Mouse (Mus musculus): ENCODE data around the gene Mrpl22. TPM values are rescaled to one million over a fixed set of nuclear protein-coding genes. Genes with fewer than 3 reads are reported as not detected.
"Not testable (repeated sequence)": the region's sequence is repeated elsewhere in the genome, so short reads cannot be mapped to it uniquely, and the experiment has no call there.

The Mrpl22 gene
- total RNA-seq, 2 experiments from 2014 or later = 30.7 to 34.4 TPM

DNA sequence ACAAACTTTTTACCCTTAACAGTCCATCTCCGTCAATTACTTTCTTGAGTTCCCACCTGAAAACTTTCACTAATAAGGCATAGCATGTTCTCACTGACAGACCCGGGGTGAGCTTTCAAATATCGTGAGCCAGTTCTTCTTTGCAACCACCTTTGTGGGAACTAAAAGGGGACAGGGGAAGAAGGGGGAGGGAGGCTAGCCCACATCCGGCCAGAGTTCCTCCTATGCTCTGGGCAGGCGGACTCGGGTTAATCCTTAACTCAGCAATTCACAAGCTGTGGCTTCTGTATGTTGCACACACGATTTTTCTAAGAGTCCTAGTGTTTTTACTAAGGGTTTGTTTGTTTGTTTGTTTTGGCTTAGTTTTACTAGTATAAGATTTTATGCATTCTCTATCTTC, 52.9 kb downstream of the Mrpl22 start:
- DNase-seq (ENCODE audit: low spot score in 2 of 2) = peak in 1 of 2 experiments; percentile 26

DNA sequence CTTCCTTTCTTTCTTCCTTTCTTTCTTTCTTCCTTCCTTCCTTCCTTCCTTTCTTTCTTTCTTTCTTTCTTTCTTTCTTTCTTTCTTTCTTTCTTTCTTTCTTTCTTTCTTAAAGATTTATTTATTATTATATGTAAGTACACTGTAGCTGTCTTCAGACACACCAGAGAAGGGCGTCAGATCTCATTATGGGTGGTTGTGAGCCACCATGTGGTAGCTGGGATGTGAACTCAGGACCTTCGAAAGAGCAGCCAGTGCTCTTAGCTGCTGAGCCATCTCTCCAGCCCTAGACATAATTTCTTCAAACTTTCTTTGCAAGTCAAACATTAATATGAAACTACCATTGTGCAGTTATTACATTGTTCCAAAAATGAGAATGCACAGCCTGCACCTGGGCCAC, 53.4 kb downstream of the Mrpl22 start:
- DNase-seq (ENCODE audit: low spot score in 2 of 2) = not testable (repeated sequence)

DNA sequence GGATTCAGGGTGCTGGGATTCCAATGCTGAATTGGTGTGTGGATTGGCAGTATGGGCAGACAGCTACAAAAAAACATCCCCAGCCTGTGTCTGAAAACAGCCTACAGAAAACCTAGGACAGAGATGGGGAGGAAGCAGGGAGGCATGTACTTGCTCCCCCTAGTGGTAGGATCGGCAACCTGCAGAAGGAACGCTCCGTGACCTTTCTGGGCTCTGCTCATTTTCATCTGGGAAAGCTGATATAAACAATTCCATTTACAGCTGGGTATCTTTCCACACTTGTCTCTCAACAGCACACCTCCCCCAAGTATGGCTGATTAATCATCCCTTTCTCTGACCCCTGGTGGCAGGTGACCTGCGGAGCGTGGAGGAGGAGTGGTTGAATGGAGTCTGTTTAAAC, 54.2 kb downstream of the Mrpl22 start:
- DNase-seq (ENCODE audit: low spot score in 2 of 2) = peak; percentile 49 to 62

DNA sequence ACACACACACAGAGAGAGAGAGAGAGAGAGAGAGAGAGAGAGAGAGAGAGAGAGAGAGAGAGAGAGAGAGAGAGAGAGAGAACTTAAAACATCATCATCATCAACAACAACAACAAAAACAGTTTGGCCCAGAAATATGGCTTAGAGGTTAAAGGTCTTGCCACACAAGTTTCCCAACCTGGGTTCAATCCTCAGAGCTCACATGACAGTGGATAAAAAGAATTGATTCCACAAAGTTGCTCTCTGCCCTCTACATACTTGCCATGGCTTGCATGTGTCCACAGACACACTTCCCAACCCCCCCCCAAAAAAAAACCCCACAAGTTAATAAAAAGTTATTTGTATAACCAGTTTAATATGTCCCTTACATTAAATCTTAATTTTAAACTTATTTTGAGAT, 55.0 kb downstream of the Mrpl22 start:
- DNase-seq (ENCODE audit: low spot score in 2 of 2) = no peak

DNA sequence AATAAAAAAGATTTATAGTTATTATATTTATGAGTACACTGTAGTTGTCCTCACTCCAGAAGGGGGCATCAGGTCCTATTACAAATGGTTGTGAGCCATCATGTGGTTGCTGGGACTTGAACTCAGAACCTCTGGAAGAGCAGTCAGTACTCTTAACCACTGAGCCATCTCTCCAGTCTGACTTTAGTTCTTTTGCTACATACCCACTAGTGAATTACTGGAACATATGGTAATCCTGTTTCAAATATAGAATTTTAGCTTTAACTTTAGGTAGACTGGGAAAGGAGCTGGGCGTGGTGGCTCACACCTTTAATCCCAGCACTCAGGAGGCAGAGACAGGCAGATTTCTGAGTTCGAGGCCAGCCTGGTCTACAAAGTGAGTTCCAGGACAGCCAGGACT, 56.6 kb downstream of the Mrpl22 start:
- DNase-seq (ENCODE audit: low spot score in 2 of 2) = not testable (repeated sequence)

Other genes with a start within 250 kb of the Mrpl22 start
- 10 to 100 TPM; 86.6 to 93.6 TPM for gene Larp1, start 162.6 kb upstream of the Mrpl22 start, total RNA-seq (2021)
- not detected for gene Gm12248, start 78.5 kb upstream of the Mrpl22 start, total RNA-seq (2021)
- 10 to 100 TPM; 48.2 to 50.3 TPM for gene Cnot8, start 67.5 kb upstream of the Mrpl22 start, total RNA-seq (2021)
- 10 to 100 TPM; 17.7 to 20.3 TPM for gene Gemin5, start 3.1 kb upstream of the Mrpl22 start, total RNA-seq (2021)
- 1 to 10 TPM in 1 of 2 experiments, under 1 TPM in 1; 0.97 to 1.3 TPM for gene Igtp, start 27.9 kb downstream of the Mrpl22 start, total RNA-seq (2021)
- gene Irgm2, start 28.0 kb downstream of the Mrpl22 start, total RNA-seq (2021) = 1 to 10 TPM; 1.7 to 1.9 TPM
- gene 4930438A08Rik, start 103.1 kb downstream of the Mrpl22 start, total RNA-seq (2021) = not detected
- 10 to 100 TPM; 20.1 to 20.2 TPM for gene Zfp692, start 135.4 kb downstream of the Mrpl22 start, total RNA-seq (2021)
- gene Zfp672, start 158.7 kb downstream of the Mrpl22 start, total RNA-seq (2021) = 10 to 100 TPM; 47.7 to 52.0 TPM
- 10 to 100 TPM; 67.1 to 69.3 TPM for gene Sh3bp5l, start 159.1 kb downstream of the Mrpl22 start, total RNA-seq (2021)
- under 1 TPM in 1 of 2 experiments, not detected in 1; 0.37 TPM for gene Lypd8, start 207.4 kb downstream of the Mrpl22 start, total RNA-seq (2021)
- gene 1810065E05Rik, start 249.4 kb downstream of the Mrpl22 start, total RNA-seq (2021) = not detected